Mouse (Mus musculus): ENCODE results near the gene Rps4x.

DNA sequence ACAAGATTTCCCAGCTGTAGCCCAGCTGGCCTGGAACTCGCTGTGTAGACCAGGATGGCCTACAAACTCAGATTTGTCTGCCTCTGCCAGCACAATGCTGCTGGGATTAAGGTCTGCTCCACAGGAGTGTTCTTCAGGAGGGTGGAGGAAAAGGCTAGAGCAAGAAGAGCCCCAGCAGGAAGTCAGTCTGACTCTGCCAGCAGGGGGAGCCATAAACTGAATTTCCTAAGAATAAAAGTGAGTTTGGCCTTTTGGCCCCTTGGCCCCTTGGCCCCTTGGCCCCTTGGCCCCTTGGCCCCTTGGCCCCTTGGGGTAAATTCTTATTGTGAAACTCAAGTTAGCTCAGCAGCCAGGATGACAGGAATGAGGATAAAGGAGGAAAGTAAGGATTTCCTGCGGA is 29.4 kb downstream of the Rps4x start:
- TF ChIP-seq POLR2A (IDR thresholded peaks at IDR 0.05; ENCODE audit: insufficient read length, low read depth) (no peak), USF1 (IDR thresholded peaks at IDR 0.05; ENCODE audit: low read depth) (no peak), REST (IDR thresholded peaks at IDR 0.05; ENCODE audit: insufficient read depth, insufficient read length) (no peak), MAX (IDR thresholded peaks at IDR 0.05; ENCODE audit: low read depth) (no peak), E2F4 (IDR thresholded peaks at IDR 0.05; ENCODE audit: insufficient read depth) (no peak), TCF12 (IDR thresholded peaks at IDR 0.05; ENCODE audit: insufficient read depth, poor library complexity, severe bottlenecking) (no peak), POLR2AphosphoS2 (IDR thresholded peaks at IDR 0.05; ENCODE audit: insufficient read length, low read depth) (no peak), CEBPB (IDR thresholded peaks at IDR 0.05; ENCODE audit: insufficient read depth, poor library complexity, severe bottlenecking) (no peak), MYOG (IDR thresholded peaks at IDR 0.05; ENCODE audit: control insufficient read depth in 1 of 3, insufficient read depth in 1 of 3, insufficient read length in 2 of 3, low read depth in 2 of 3) (no peak), MYOD1 (IDR thresholded peaks at IDR 0.05; ENCODE audit: control insufficient read depth in 1 of 3, insufficient read length in 2 of 3, low read depth in 2 of 3) (no peak), TCF3 (IDR thresholded peaks at IDR 0.05; ENCODE audit: insufficient read length, low read depth) (no peak)
